Mouse (Mus musculus) heart, adult 11 months (tissue): Measurements from ENCODE around the gene Gck.
A peak's percentile ranks its signal among the peaks of the same experiment; 100 is the strongest.

ENCODE experiments used
- DNase-seq: peaks from one replicate; pipeline ENCODE4 v3.0.0; 2022

The Gck gene

GRCm38 (mm10) chr11:5949586-5950352 is at the start of gene Gck:
Gck (minus strand) TSS chr11:5950081.
- DNase-seq: peak; percentile 90

GRCm38 (mm10) chr11:5998472-5998871 is 48.6 kb upstream of the Gck start:
- DNase-seq: no peak

GRCm38 (mm10) chr11:5995989-5996388 is 46.1 kb upstream of the Gck start:
- peak; percentile 98 for DNase-seq

GRCm38 (mm10) chr11:5994880-5995279 is 45.0 kb upstream of the Gck start:
- no peak for DNase-seq

GRCm38 (mm10) chr11:5994212-5994611 is 44.3 kb upstream of the Gck start:
- DNase-seq: no peak

- no peak for DNase-seq
Measured at GRCm38 (mm10) chr11:5990910-5991309, 41.0 kb upstream of the Gck start.

GRCm38 (mm10) chr11:5989954-5990593 is 40.2 kb upstream of the Gck start:
- no peak for DNase-seq

GRCm38 (mm10) chr11:5988126-5988525 is 38.2 kb upstream of the Gck start:
- DNase-seq: no peak

- no peak for DNase-seq
Measured at GRCm38 (mm10) chr11:5983629-5984028, 33.7 kb upstream of the Gck start.

GRCm38 (mm10) chr11:5981323-5981722 is 31.4 kb upstream of the Gck start:
- DNase-seq: no peak

- DNase-seq: no peak
Measured at GRCm38 (mm10) chr11:5980561-5980960, 30.7 kb upstream of the Gck start.

- DNase-seq: no peak
Measured at GRCm38 (mm10) chr11:5980108-5980507, 30.2 kb upstream of the Gck start.

GRCm38 (mm10) chr11:5979088-5979487 is 29.2 kb upstream of the Gck start:
- no peak for DNase-seq

- DNase-seq: no peak
Measured at GRCm38 (mm10) chr11:5976106-5976505, 26.2 kb upstream of the Gck start.

- DNase-seq: no peak
Measured at GRCm38 (mm10) chr11:5975068-5975467, 25.2 kb upstream of the Gck start.

- DNase-seq: no peak
Measured at GRCm38 (mm10) chr11:5974053-5974452, 24.2 kb upstream of the Gck start.

- no peak for DNase-seq
Measured at GRCm38 (mm10) chr11:5973151-5973550, 23.3 kb upstream of the Gck start.

- DNase-seq: peak; percentile 88
Measured at GRCm38 (mm10) chr11:5971202-5971601, 21.3 kb upstream of the Gck start.

GRCm38 (mm10) chr11:5968223-5968622 is 18.3 kb upstream of the Gck start:
- DNase-seq: no peak

GRCm38 (mm10) chr11:5966751-5967150 is 16.9 kb upstream of the Gck start:
- DNase-seq: no peak

- DNase-seq: no peak
Measured at GRCm38 (mm10) chr11:5965865-5966264, 16.0 kb upstream of the Gck start.

GRCm38 (mm10) chr11:5960051-5960450 is 10.2 kb upstream of the Gck start:
- no peak for DNase-seq

GRCm38 (mm10) chr11:5955546-5956276 is 5.8 kb upstream of the Gck start, which contains the start of gene Ykt6:
Ykt6 (plus strand) TSS chr11:5955693.
- DNase-seq: peak; percentile 100
